Mouse (Mus musculus) intestine, embryonic 16.5 days (tissue): ENCODE results near the gene Igfbp4. TPM values are rescaled to one million over a fixed set of nuclear protein-coding genes. Genes with fewer than 3 reads are reported as not detected.

Experiments used
- ATAC-seq: fragments of 200-750 bp; cut with Nextera tagmentation; 2 replicates; pipeline ENCODE4 v1.8.0; 2017; ENCODE audit warnings: moderate TSS enrichment, moderate library complexity
- H3K27ac ChIP-seq: fragments of 300-500 bp; sonication (generic); 2 replicates; pipeline ENCODE4 v1.5.1; 2014; ENCODE audit warnings: mild to moderate bottlenecking, low read length
- H3K27me3 ChIP-seq: fragments of 300-500 bp; sonication (generic); replicated peaks from 2 replicates; pipeline ENCODE4 v1.6.1; 2014; ENCODE audit warnings: low read length, control low read depth, mixed read lengths; ENCODE audit not compliant: control insufficient read depth, insufficient read depth
- H3K36me3 ChIP-seq: fragments of 300-500 bp; sonication (generic); 2 replicates; pipeline ENCODE4 v1.6.1; 2014; ENCODE audit warnings: low read length, control low read depth; ENCODE audit not compliant: control insufficient read depth, insufficient read depth
- H3K4me1 ChIP-seq: fragments of 300-500 bp; sonication (generic); 2 replicates; pipeline ENCODE4 v1.6.1; 2014; ENCODE audit warnings: low read length, control low read depth, mixed read lengths; ENCODE audit not compliant: control insufficient read depth, insufficient read depth
- H3K4me2 ChIP-seq: fragments of 300-500 bp; sonication (generic); 2 replicates; pipeline ENCODE4 v1.6.1; 2014; ENCODE audit warnings: low read depth, low read length, control low read depth
- H3K4me3 ChIP-seq: fragments of 300-500 bp; sonication (generic); 2 replicates; pipeline ENCODE4 v1.5.1; 2014; ENCODE audit warnings: mild to moderate bottlenecking, low read length
- H3K9ac ChIP-seq: fragments of 300-500 bp; sonication (generic); 2 replicates; pipeline ENCODE4 v1.6.1; 2014; ENCODE audit warnings: low read depth, low read length
- H3K9me3 ChIP-seq: fragments of 300-500 bp; sonication (generic); 2 replicates; pipeline ENCODE4 v1.6.1; 2016; ENCODE audit warnings: low read length, control low read depth; ENCODE audit not compliant: control insufficient read depth
- WGBS: fragments of 180-500 bp; shearing (Covaris S2); extraction: QIAGEN DNeasy Blood & Tissue Kit; methylation state at CpG from one replicate; pipeline ENCODE4 v1.1.7; 2014; 5-methylcytosine and 5-hydroxymethylcytosine counted together
- polyA plus RNA-seq: library from polyadenylated mRNA; unstranded; fragments of >200 nt; fragmentation: Nextera tagmentation; extraction: Ambion mirVana; gene quantifications from 2 replicates; pipeline ENCODE4 v1.2.1, GENCODE M21; 2015

The Igfbp4 gene
- polyA plus RNA-seq, 1 experiment from 2014 or later: 352 TPM

DNA sequence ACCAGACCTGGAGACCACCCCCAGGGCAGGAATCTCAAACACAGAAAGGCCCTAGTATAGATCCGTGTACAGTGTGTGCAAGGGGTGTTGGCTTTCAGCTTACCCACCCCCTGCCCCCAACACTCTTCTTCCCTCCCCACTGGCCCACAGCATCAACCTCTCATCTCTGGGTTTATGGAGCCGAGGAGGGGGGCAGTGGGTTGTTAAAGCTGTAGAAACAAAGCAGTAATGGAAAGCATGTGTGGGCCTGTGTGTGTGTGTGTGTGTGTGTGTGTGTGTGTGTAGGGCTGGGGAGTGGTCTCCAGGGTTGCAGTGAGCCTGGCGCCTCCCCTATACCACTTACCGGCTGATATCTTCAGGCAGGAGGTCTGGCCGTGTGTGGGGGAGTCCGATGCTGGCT is 30.8 kb downstream of the Igfbp4 start:
- no peaks in the 10 kb centered on the region; the same call in 1 of the 2 replicates for H3K4me1 ChIP-seq
- no peak overlapping the region for H3K9ac ChIP-seq
- no peaks in the 10 kb centered on the region for H3K36me3 ChIP-seq
- no peak overlapping the region for H3K4me2 ChIP-seq
- ATAC-seq: no peak
- H3K27me3 ChIP-seq: no peaks in the 10 kb centered on the region
- H3K4me3 ChIP-seq: no peak overlapping the region
- H3K9me3 ChIP-seq: no peaks in the 10 kb centered on the region
- no peak overlapping the region for H3K27ac ChIP-seq
- 17% methylated on average over 6 of the region's 6 CpGs for WGBS

DNA sequence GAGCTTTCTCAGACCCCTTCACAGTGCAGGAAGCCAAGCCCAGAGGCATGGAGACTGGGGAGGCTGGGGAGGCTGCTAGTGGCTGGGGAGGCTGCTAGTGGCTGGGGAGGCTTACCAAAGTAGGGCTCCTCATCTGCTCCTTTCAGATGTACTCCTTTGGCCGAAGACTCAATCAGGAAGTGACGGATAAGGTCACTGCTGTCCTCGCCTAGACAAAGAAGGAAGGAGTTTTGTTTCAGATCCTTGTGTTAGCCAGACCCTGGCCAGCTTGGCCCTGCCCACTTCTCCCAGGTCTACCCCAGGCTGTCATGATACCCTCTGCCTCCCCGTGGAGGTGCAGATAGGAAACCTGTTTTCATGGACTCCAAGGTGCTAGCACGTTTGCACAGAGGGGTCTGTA is 32.7 kb downstream of the Igfbp4 start:
- Histone ChIP-seq H3K4me3 (no peak overlapping the region), H3K9ac (no peak overlapping the region), H3K27me3 (no peaks in the 10 kb centered on the region), H3K4me2 (no peak overlapping the region), H3K27ac (no peak overlapping the region), H3K36me3 (no peaks in the 10 kb centered on the region), H3K9me3 (no peaks in the 10 kb centered on the region), H3K4me1 (peaks cover 4% of the 10 kb centered on the region; the same call in 1 of the 2 replicates)
- ATAC-seq: no peak
- 58% methylated on average over 5 of the region's 5 CpGs for WGBS

DNA sequence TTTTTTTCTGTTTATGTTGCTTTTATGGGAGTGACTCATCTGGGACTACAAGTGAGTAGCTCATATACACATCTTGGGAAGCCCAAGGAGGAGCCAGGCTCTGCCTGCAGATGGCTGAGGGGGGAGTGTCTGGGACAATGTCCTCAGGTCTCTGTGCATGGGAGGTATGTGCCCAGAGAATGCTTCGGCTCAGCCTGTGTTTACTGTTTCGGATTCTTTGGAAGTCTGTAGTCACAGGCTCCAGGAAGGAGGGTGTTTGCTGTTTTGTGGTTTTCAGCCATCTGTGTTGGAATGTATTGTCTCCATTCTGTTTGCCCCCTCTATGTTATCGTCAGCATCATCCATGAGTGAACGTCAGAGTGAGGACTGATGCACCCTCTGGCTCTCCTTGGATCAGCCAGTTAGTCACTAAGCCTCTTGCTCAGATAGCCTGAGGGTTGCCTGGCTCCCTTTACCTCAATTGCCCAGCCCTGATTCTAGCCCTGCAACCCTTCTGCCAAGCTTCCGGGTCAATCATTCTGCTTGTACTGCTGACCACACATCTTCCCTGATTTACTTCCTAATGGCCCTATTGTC is 35.8 kb downstream of the Igfbp4 start:
- H3K4me3 ChIP-seq: no peak overlapping the region
- no peak overlapping the region for H3K4me2 ChIP-seq
- H3K27me3 ChIP-seq: no peaks in the 10 kb centered on the region
- ATAC-seq: no peak
- H3K4me1 ChIP-seq: peaks cover 4% of the 10 kb centered on the region; the same call in 1 of the 2 replicates
- H3K9ac ChIP-seq: no peak overlapping the region
- H3K36me3 ChIP-seq: no peaks in the 10 kb centered on the region
- 54% methylated on average over 5 of the region's 5 CpGs for WGBS
- no peak overlapping the region for H3K27ac ChIP-seq
- no peaks in the 10 kb centered on the region for H3K9me3 ChIP-seq

DNA sequence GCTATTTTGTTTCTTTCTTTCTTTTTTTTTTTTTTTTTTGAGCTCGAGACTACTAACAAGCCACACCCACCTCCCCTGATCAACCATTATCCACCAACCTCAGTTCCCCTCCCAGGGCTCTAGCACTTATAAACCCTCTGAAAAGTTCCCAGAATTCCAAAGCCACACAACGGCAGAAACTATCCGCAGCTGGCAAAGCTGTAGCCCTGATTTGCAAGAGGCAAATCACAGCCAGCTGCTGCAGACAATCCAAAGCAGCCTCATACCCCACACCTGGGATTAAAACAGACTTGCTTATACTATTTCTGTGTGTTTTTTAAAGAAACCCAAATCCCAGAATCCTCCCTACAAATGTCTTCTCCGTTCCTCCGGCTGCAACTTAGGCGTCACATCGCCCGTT is 36.8 kb downstream of the Igfbp4 start:
- no peaks in the 10 kb centered on the region for H3K27me3 ChIP-seq
- no peak for ATAC-seq
- no peaks in the 10 kb centered on the region for H3K9me3 ChIP-seq
- H3K4me2 ChIP-seq: no peak overlapping the region
- H3K27ac ChIP-seq: no peak overlapping the region
- no peak overlapping the region for H3K4me3 ChIP-seq
- no peaks in the 10 kb centered on the region for H3K36me3 ChIP-seq
- peaks cover 9% of the 10 kb centered on the region for H3K4me1 ChIP-seq
- H3K9ac ChIP-seq: no peak overlapping the region
- 72% methylated on average over 8 of the region's 8 CpGs for WGBS

DNA sequence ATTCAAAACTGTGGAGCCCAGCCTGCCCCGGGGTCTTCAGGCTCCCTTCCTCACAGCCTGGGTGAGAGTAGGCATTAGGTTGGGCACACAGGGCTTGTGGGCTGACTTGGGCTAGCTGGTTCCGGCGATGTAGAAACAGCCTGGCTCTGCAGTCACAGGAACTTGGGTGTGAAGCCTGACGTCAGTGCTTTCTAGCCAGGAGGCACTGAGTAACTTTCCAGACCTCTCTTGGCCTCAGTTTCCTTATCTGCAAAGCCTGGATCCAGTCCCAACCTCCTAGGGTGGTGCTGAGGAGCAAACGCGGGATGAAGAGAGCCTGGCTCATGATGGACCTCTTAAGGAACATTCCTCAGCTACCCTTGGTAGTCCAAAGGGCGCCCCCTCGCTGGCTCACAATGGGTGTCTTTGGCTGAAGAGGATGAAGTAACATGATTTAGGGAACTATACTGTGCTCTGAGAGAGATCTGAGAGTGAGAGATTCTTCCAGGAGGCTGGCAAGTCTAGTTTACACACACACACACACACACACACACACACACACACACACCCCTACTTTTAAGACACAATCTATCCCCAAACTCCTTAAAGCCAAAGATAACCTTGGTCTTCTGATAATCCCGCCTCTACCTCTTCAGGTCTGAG is 40.0 kb downstream of the Igfbp4 start:
- no peaks in the 10 kb centered on the region for H3K36me3 ChIP-seq
- 80% methylated on average over 9 of the region's 9 CpGs for WGBS
- H3K9me3 ChIP-seq: no peaks in the 10 kb centered on the region
- H3K4me3 ChIP-seq: no peak overlapping the region
- no peaks in the 10 kb centered on the region for H3K27me3 ChIP-seq
- no peak for ATAC-seq
- no peak overlapping the region for H3K27ac ChIP-seq
- no peak overlapping the region for H3K4me2 ChIP-seq
- H3K4me1 ChIP-seq: peaks cover 9% of the 10 kb centered on the region
- no peak overlapping the region for H3K9ac ChIP-seq

DNA sequence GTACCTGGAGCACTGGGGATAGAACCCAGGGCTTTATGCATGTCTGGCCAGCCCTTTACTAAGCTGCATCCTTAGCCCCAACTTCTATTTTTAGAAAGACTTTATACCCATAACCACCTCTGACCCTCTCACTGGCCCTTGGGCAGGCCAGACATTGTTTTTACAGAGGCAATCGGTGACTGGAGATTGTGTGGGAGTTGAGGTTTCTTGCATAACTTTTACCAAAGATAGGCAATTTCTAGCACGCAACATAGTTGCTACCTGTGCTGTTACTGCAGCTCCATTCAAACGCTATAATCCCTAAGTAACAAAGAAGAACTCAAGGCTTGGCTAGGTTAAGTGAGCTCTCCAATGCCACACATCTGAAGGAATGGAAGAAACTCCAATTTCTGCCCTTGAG is 40.5 kb downstream of the Igfbp4 start:
- Histone ChIP-seq H3K27me3 (no peaks in the 10 kb centered on the region), H3K9ac (no peak overlapping the region), H3K4me1 (peaks cover 9% of the 10 kb centered on the region), H3K27ac (no peak overlapping the region), H3K36me3 (no peaks in the 10 kb centered on the region), H3K4me2 (no peak overlapping the region), H3K9me3 (no peaks in the 10 kb centered on the region), H3K4me3 (no peak overlapping the region)
- whole genome bisulfite sequencing: 72% methylated on average over 3 of the region's 3 CpGs
- no peak for ATAC-seq

DNA sequence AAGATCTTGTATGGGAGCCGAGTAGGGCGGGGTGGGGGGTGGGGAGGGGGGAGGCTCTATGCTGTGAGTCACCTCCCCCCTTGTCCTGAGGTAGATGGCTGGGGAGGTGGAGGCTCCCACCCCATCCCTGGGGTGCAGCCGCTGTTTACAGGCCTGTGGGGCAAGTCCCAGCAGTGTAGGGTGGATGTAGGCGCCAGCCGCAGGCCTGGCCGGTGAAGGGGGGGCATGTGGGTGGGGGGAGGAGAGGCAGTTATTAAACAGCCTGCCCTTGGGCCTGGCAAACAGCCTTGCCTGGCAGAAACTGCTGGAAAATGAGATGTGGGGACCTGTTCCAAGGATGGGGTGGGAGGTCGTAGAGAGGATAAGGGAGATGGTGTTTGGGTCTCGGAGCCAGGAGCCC is 41.1 kb downstream of the Igfbp4 start:
- H3K4me3 ChIP-seq: no peak overlapping the region
- no peaks in the 10 kb centered on the region for H3K27me3 ChIP-seq
- H3K4me2 ChIP-seq: no peak overlapping the region
- H3K9me3 ChIP-seq: no peaks in the 10 kb centered on the region
- no peaks in the 10 kb centered on the region for H3K36me3 ChIP-seq
- 50% methylated on average over 8 of the region's 8 CpGs for WGBS
- H3K27ac ChIP-seq: no peak overlapping the region
- H3K9ac ChIP-seq: no peak overlapping the region
- 0 out of 2 replicates have a peak, but pooled peaks have one; percentile 31 for ATAC-seq
- H3K4me1 ChIP-seq: peaks cover 9% of the 10 kb centered on the region

DNA sequence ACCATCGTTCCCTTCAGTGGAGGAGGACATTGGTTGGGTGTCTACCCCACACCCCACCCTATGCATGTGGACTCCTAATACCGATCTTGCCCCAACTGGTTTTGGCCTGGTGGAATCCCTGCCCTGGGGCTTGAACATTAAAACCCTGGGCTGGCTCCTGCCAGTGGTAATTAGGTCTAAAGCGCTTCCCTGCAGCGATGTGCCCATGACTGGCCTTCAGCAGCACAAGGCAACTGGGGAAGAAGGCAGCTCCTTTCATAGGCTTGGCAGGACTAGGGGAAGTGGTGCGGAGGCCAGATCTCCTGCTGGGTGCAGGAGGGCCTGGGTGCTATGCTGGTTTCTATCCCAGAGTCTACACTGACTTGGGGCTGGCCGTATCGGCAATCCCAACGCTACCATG is 42.5 kb downstream of the Igfbp4 start:
- no peak overlapping the region for H3K9ac ChIP-seq
- H3K27me3 ChIP-seq: no peaks in the 10 kb centered on the region
- H3K4me3 ChIP-seq: no peak overlapping the region
- 91% methylated on average over 8 of the region's 8 CpGs for WGBS
- ATAC-seq: no peak
- no peak overlapping the region for H3K27ac ChIP-seq
- no peaks in the 10 kb centered on the region for H3K36me3 ChIP-seq
- peaks cover 6% of the 10 kb centered on the region for H3K4me1 ChIP-seq
- no peak overlapping the region for H3K4me2 ChIP-seq
- no peaks in the 10 kb centered on the region for H3K9me3 ChIP-seq

DNA sequence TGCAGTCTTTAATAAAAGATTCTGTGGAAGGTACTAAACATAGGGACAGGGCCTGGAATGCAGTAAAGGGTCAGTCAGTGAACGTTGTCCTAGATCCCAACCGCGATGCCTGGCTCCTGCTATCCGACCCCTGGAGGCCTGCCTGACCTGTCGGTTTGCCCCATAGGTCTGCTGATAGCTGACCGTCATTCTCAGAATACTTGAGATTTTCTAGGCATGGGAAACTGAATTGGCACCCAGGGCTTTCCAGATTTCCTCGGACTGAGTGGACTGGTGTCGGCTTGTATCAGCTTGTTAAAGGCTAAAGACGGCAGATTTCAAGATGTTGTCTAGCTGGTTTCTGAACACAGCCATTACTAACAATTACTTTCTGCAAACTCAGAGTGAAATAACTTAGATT is 43.3 kb downstream of the Igfbp4 start:
- no peak overlapping the region for H3K4me3 ChIP-seq
- H3K4me2 ChIP-seq: no peak overlapping the region
- H3K27me3 ChIP-seq: no peaks in the 10 kb centered on the region
- no peaks in the 10 kb centered on the region for H3K36me3 ChIP-seq
- H3K27ac ChIP-seq: no peak overlapping the region
- no peak overlapping the region for H3K9ac ChIP-seq
- no peak for ATAC-seq
- H3K9me3 ChIP-seq: no peaks in the 10 kb centered on the region
- peaks cover 5% of the 10 kb centered on the region for H3K4me1 ChIP-seq
- WGBS: 72% methylated on average over 9 of the region's 9 CpGs

DNA sequence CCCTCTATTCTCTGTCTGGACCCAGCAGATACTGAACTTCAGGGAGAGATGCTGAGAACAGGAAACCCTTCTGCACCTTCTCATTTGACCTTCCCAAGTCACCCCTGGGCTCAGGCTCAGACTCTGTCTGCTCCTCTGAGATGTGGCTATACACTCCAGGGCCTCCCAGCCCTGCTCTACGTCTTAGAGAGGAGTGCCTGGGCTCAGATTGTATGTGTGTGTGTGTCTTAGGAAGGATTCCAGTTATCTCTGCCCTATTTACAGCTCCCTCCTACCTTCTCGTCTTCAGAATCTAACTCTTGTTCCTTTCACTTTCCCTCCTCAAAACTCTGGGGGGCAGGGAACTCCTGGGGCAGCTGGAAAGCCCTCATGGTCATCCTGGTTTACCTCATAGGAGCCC is 47.4 kb downstream of the Igfbp4 start:
- no peak for ATAC-seq
- no peak overlapping the region for H3K4me3 ChIP-seq
- H3K9ac ChIP-seq: no peak overlapping the region
- no peak overlapping the region for H3K27ac ChIP-seq
- no peaks in the 10 kb centered on the region for H3K36me3 ChIP-seq
- WGBS: 47% methylated on average over 2 of the region's 2 CpGs
- H3K27me3 ChIP-seq: no peaks in the 10 kb centered on the region
- H3K9me3 ChIP-seq: no peaks in the 10 kb centered on the region
- H3K4me2 ChIP-seq: peak overlapping the region; percentile 23; the same call in 1 of the 2 replicates
- no peaks in the 10 kb centered on the region for H3K4me1 ChIP-seq
